Mouse (Mus musculus) cerebellum, adult 11 months (tissue): Measurements from ENCODE around the gene Itih2.

Experiments
- DNase-seq: peaks from one replicate; pipeline ENCODE4 v3.0.0; 2022

Itih2 gene

DNA sequence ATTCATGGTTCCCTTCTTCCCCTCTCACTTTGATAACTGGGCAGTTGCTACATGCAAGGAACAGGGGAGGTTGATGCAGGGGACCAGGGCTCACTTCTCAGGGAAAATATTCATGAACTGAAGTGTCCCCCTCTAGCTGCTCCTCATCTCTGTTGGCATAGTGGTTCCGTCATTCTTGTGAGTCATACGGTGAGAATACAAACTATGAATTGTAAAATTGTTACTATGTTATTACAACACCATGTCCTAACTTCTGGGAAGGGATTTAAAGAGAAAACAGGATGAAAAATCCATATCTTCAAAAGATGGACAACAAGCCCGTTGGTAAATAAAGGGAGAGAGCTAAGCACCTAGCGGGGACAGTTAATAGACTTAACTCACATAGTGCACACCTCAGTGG lies at the start of gene Itih2:
Gene Itih2, minus strand, starts transcription at position 101 of the 400 bp plus-strand sequence.
- DNase-seq: no peak

DNA sequence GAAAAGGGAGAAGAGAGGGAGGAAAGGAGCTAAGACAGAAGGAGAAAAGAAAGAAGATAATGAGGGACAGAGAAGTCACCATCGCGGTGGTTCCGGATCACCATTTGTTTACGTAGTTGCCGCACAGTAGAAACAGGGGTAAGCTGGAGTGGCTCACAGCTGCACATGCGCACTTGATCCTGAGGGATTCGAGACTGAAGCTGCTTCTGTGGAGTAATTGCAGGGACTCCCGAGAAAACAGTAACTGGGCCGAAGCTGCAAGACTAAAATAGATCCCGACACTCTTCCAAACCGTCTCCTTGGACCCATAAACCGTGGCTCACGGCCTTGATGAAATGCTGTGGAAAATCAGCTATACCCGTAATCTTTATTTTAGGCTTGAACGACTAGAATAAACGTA lies 38.8 kb upstream of the Itih2 start:
- DNase-seq: no peak

DNA sequence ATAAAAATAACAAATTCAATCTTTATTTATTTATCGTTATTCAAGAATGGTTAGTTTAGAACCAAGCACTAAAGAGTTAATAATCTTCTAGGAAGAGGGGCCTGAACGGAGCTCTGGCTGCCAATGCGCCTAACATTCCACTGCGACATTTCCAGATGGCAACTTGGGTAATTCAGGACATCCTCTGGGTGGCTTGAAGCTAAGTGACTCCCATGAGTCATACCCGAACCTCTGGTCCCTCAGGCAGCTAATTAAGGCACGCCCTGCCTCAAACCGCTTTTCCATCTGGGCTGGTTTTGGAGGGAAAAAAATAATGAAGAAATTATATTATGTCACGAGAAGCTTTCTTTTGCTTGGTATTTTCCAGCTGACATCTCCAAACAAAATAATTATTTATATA lies 36.8 kb upstream of the Itih2 start:
- no peak for DNase-seq

DNA sequence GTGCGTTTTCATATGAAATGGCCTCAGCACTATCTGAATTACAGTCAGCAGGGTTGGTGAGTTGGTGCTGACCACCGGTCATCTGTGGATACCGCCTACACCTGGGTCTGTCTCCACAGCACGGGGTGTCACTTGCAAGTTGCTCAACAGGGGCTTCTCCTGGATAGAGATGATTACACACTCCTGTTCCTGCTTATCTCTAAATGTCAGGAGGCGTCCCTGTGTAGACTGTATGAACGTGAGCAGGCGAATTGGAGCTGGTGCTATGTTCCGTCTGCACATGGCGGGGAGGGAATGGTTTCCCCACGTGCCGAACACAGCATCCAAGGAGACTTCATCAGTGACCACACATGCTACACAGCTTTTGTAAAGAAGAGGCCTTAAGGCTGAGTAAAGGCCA lies 36.1 kb upstream of the Itih2 start:
- no peak for DNase-seq

DNA sequence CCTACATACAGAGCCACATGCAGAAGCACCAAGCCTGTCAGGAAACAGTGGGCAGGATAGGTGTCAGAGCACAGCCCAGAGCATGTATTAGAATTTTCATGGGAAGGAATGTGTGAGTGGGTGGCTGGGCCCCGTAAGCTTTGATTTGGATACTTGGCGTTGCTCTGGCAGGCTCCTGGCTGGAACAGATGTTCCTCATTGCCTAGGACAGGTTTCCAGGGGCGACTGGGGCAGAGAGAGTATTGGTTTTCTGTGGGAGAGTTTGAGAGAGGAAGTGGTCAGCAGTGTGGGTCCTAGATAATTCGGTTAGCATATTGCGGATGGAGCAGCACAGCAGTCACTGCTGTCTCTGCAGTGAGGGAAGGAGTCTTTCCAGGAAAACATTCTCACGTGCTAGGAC lies 35.4 kb upstream of the Itih2 start:
- DNase-seq: no peak

DNA sequence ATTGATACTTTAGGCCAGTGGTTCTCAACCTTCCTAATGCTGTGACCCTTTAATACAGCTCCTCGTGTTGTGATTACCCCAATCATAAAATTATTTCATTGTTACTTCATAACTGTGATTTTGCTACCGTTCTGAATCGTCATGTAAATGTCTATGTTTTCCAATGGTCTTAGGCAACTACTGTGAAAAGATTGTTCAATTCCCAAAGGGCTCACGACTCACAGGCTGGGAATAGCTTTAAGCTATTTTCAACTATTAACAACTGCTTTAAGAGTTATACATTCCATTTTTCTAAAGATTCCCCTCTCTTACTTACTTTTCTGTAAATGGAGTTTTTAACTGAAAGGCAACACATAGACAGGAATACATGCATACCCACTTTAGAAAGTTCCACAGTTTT lies 30.8 kb upstream of the Itih2 start:
- DNase-seq: no peak

DNA sequence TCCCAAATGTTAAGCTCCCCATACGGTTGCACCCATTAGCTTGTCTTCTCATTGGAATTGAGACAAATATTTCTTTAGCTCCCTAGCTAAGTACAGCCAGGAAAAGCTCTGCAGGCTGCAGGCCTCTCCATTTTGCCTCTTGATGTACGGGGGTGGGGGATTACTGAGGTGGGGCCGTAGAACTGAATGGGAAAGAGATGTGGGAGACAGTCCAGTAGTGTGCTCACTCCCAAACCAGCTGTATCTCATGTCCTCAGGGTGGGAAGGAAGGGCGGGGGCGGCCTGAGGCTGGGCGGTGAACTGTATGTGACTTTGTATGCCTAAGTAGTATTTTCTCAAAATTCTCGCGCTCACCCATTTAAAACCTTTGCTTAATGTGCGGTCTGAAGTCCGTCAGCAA lies 26.0 kb upstream of the Itih2 start:
- no peak for DNase-seq

DNA sequence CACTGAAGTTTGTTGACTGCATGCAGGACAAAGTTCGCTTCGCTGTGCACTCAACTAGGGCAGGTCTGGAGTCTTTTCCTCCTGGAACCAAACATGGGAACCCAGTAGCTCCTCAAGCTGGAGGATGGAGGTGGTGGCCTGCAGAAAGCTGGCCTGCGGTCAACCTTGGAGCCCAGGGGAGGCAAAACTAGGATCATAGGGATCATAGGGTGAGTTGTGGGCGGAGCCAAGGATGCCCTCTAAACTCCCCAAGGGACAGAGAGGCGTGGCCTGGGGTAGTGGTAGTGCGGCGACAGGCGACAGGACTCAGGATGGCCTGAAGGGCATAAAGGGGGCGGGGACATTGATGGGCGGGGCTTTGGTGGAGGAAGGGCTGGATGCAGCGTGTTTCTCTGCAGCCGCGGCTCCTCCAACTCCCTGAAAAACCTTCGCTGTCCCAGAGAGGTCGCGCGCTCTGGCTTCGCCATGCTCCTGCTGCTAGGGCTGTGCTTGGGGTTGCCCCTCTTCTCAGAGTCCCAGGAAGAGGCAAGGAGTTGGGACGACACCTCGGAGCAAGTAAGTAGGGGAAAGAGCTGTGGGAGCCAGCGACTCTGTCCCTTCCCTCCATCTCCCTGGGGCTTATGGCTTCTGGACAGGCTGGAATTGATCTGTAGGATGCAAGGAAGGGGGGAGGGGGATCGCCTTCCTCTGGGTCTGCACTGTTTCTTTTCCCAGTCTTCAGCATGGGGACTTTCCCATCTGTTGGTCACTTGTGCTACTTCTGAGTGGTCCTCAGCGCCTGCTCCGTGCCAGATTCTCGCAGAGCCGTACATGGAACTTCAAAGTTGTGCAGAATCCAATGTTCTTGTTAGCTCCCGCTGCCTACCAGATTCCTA lies 22.2 kb upstream of the Itih2 start, which contains the start of gene Itih5:
Gene Itih5, plus strand, starts transcription at position 371 of the 875 bp plus-strand sequence.
- no peak for DNase-seq

DNA sequence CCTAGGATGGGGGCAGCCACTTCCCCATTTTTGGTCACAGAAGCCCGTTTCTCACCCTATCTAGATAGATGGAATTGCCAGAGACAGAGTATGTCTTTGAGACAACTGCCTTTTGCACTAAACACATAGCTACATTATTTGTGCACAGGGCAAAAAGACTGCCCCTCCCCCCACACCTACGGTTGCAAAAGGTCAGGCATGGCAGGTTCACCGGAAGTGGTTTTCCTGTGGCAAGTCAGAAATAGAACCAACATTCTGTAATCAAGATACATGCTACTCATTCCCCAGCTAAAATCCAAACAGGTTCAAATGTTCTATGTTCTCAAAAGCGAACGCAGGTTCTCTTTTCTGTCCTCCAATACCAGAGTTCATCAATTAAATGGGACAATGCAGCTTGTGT lies 21.4 kb upstream of the Itih2 start:
- no peak for DNase-seq

DNA sequence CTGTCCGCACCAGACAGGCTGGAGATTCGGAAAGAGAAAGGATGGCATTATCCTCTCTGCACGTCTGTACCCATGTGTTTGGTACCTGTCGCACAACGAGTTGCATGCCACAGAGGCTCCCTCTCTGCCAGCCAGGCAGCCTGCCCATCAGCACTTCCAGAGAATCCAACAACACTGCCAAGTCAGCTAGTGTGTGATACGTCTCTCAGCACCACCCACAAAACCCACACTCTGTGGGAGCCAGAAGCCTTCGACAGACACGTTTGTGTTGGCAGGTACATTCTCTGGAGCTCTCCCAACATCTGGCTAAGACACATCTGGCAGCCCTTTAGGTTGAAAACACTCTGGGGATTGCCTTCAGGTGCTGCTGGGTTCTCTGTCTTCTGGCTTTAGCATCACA lies 16.0 kb upstream of the Itih2 start:
- DNase-seq: no peak

DNA sequence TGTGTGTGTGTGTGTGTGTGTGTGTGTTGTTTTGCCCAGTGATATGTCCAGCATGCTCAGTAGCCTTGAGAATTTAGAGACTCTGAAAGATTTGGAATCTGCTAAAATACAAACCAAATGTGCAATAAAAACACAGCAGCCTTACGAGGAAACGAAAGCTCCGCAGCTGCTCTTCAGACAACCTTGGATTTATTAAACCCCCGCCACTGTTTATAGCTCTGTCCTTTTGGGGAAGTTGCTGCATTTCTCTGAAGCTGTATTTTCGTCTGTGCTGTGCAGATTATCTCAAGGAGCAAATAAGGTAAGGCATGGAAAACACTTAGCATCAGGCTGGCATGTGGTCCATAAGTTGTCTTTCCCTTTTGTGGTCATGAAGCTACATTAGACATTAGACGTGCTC lies 14.3 kb upstream of the Itih2 start:
- no peak for DNase-seq

DNA sequence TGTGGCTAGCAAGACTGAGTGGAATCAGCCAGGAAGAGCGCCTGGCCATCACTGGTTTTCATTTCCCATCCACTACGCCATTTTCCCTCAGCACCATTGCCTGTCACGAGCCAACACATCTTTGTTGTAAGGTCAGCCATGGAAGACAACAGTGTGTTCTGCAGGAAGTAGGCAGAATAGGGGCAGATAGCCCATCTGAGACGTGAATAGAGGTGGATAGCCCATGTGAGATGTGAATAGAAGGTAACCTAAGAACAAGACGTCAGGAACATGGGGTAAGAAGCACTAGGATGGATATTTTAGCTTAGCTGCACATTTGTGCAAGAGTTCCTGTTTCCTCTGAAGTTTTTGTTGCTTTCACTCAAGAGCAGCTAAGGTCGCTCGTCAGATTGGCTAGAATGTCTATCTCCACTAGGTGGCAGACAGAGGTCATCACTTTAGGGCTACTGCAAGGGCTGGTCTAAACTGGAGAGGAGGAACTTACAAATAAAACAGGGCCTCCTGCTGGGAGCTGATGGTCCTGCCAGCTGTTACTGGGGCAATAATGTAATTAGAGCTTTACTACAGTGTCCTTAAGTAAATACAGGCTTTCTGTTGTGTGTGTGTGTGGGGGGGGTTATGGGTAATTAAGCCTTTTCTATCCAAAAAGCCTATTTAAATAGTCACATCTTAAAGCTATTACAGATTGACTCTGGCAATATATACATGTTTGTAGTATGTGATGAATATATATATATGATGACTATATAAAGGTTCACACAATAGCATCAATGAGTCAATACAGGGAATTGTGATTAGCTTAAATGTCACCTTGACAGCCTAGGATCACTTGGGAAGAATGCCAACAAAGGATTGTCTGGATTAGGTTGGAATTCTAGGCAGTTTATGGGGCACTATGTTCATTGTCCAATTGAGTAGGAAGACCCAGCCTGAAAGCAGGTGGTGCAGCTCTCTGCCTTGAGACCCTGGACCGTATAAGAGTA lies 11.6 kb upstream of the Itih2 start:
- peak; percentile 11 for DNase-seq

DNA sequence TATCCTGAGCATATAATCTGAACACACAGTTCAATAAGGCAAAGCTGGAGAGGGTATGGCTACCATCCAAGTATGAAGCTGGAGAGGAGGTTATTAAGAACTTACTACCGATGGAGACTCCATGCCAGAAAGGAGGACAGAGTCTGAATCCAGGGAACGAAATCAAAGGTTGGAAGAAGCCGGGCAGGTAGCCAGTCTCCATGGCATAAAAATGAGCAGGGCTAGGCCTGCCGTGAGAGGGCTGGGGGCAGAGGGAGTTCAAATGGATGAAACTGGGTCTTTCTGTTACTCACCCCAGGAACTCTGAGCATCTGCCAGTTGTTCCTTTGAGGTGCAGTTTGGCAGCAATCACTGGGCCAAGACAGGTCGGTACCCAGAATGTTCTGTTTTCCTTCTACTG lies 9.3 kb upstream of the Itih2 start:
- DNase-seq: no peak

DNA sequence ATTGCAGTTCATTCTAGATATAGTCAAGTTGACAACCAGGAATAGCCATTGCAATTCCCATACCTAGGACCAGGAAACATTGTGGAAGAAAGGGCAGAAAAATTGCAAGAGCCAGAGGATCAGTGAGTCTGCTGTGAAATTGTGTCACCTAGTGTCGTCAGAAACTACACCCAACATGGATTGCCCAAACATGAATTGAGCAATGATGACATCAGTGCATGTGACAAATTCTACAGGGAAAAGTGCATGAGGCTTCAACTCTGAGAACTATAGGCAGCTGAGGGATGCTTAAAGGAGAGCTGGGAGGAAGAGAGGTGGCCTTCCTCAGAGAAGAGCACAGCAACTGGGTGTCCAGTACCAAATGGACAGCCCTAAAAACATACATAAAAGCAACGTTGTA lies 6.1 kb upstream of the Itih2 start:
- no peak for DNase-seq

DNA sequence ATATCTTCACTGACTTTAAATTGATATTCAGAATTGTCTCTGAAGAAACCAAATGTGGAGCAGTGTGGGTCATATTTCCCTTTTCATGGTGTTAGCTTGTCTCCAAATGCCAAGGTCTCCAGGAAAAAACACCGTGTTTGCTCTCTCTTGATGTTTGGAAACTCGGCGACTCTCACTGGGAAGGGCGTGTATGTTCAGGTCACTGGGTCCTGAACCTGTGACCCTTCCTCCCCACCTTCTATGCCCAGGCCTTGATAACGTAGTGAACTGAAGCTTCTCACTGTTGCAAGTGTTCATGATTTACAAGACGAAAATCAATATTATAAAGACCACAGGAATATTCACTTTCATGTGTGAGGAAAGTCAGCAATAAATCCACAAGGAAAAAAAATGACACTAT lies 2.7 kb upstream of the Itih2 start:
- no peak for DNase-seq

DNA sequence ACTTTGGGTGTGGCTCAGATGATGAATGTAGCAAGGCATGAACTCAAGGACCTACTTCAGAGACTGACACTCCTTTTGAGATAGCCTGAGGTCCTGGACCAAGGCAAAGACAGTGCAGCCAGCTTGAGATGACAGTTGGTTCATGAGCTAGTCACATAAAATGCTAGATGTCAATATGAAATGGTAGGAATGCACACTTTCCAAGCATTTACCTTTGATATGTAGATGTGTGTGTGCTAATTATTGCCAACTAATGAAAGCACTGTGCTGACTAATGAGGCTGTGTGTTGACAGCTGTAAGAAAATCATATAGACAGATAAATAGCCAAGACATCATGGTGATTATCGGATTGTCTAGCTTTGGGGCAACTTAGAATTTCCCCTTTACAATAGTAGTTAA lies 932 bp upstream of the Itih2 start:
- DNase-seq: no peak

DNA sequence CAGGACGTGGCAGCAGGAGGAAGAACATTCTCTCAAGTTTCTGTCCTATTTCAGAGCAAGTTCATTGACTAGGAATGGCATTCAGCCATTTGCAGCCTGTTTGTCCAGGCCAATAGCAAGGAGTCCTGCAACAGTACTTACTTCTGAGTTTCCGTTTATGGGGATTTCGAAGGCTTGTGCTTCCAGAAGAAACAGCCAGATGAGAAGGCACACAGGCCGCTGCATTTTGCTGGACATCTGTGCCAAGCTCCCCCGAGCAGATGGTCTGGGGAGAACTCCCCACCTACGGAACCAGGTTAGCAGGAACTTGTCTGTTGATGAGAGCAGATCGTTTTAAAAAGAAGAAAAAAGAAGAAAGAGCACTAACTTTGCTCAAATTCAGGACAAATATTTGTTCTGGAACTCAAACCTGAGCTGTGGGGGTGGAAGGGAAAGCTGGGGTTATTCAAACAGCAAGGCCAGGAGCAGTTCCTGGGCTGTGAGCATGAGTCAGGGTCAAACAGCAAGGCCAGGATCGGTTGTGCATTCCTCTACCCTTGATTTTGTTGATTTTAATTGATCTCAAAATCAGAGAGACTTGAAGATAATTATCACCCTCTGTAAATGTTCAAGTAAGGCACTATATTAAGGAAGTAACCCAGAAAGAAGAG lies 730 bp downstream of the Itih2 start:
- DNase-seq: no peak

DNA sequence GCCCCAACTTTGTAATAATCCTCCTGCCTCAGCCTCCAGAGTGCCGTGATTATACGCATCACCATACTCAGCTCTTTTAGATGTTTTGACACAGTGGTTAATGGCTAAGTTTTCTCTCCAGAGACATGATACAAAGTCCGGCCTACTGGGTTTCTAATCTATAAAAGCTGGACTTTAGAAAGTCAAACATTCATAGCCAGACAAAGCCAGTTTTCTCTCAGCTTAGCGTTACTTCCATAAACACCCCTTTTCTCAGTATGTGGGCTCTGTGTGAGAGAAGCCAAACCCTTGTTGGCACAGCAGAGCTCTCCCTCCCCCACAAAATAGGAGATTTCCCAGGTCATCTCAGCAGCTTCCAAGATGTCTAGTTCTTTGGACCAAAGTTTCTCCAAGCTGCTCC lies 2.6 kb downstream of the Itih2 start:
- DNase-seq: no peak

DNA sequence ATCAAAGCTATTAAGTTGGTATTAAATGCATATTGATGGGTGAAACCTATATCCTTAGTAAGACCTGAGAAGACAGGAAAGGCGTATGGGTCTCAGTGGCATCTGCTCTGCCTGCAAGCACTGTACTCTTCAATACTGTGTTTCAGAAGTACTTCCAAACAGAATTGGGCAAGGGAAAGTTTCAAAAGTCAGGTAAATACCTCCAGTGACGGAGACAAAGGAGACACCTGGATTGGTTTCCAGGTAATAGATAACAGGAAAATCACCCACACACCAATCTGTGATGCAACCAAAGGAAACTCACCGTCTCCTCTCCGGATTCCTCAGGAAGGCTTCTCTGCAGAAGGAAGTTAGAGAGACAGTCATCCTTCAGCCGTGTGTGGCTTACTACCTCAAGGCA lies 3.7 kb downstream of the Itih2 start:
- DNase-seq: no peak

DNA sequence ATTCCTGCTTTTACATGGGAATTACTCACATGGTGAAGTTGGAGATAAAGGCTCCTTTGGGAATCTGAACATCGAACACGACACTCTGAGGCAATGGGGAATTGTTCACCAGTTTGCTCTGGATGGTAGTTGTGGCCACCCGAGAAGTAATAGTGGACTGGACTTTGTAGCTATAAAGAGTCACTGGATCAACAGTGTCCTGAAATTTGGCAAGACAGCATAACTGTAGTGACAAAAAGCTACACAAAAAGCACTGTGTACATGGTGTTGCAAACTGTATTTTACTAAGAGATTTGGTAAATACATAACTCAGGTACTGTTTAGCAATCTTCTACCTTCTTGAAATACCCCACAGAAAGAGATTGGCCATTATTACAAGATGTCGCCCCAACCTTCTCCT lies 5.1 kb downstream of the Itih2 start:
- no peak for DNase-seq

DNA sequence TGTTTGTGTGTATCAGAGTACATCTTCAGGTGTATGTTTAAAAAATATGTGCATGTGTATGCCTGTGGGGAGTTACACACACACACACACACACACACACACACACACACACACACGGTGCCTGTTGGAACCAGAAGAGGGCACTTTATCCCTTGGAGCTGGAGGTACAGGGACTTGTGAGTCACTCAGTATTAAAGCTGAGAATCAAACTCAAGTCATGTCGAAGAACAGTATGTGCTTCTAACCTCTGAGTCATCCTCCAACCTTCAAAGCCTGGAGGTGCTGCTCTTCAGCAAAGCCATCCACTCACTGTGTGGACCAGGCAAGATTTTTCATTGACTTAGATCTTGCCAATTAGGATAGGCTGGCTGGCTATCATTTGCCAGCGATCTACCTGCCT lies 9.4 kb downstream of the Itih2 start:
- DNase-seq: no peak

DNA sequence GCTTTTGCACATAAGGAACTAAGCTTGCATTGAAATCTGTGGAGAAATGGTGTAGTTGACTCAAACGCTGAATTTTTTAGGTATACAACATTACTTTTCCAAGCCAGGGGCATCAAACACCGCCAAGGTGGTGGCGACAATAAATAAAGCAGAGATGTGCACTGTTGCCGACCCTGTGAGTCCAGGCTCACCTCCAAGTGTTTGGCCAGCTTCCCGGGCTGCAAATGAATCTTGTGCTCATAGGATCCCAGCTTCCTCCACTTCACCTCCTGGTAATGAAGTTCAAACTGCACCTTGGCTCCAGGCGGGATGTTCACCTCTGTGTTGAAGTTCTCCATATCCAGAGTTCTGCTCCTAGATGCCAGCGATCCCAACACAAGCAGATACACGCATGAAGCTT lies 11.9 kb downstream of the Itih2 start:
- DNase-seq: no peak

DNA sequence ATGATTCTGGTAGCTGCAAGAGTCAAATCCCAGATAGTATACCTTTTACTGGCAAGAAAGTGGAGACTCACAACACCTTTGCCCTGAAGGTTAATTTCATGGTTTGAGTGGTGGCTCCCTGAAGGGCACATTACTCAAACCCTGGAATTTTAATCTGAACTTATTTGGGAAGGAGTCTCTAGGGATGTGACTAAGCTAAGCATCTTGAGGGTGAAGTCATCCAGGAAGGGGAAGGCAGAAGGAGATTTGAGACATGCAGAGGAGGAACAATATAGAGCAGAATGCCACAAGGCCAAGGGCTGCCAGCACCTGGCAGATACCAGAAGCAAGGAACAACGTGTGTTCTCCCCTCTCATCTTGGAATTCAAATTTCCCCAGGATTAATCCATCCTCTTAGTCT lies 12.4 kb downstream of the Itih2 start:
- DNase-seq: no peak
